Mouse (Mus musculus): Measurements from ENCODE around the gene Notch1.

- TF ChIP-seq CTCF (IDR thresholded peaks at IDR 0.05; ENCODE audit: borderline replicate concordance, insufficient read depth, low read length): no peak
- TF ChIP-seq POLR2A (IDR thresholded peaks at IDR 0.05; ENCODE audit: low read depth, low read length): no peak
Measured at GRCm38 (mm10) chr2:26474789-26475504, 41.5 kb downstream of the Notch1 start.
